ENCODE assay signal across 28 mouse cellular contexts in genomic region chr9:15096161-15096560, GRCm38 (mm10). TPM values are rescaled to one million over a fixed set of nuclear protein-coding genes. Genes with fewer than 3 reads are reported as not detected.
DNase-seq lines count a peak whose midpoint lies in the region; ATAC-seq and TF ChIP-seq lines count a peak whose summit lies in the region.
"Had no signal": no experiment of that assay in that cellular context is flagged by ENCODE, and none has a peak within 500 bp of the region (broad histone marks: within the 10 kb centered on the region; RNA-seq: fewer than 3 reads in every experiment).

No protein-coding gene starts in this region.

- H3K9me3 ChIP-seq in intestine, postnatal 0 days (ENCODE audit: control insufficient read depth), result no peaks in the 10 kb centered on the region
- H3K9me3 ChIP-seq in intestine, embryonic 15.5 days, result no peaks in the 10 kb centered on the region
- H3K9me3 ChIP-seq in MEL (replicated peaks; ENCODE audit: insufficient read depth, low read length), result no peaks in the 10 kb centered on the region
- H3K9me3 ChIP-seq: forebrain, embryonic 10.5 days; forebrain, embryonic 13.5 days; heart, embryonic 10.5 days; heart, embryonic 13.5 days had no signal

- no peak for ATAC-seq in intestine, postnatal 0 days
- no peak for ATAC-seq in intestine, embryonic 15.5 days
- ATAC-seq: forebrain, embryonic 13.5 days; forebrain, embryonic 16.5 days; Patski had no signal

- H3K27ac ChIP-seq in intestine, postnatal 0 days (ENCODE audit: low read depth, low read length), result no peak overlapping the region
- H3K27ac ChIP-seq in intestine, embryonic 15.5 days, result no peak overlapping the region
- no peak overlapping the region for H3K27ac ChIP-seq in MEL (ENCODE audit: control insufficient read depth, low read depth, low read length)
- H3K27ac ChIP-seq: forebrain, embryonic 10.5 days; forebrain, embryonic 13.5 days; heart, adult 2 months; heart, embryonic 10.5 days; heart, embryonic 13.5 days; hindbrain, embryonic 14.5 days had no signal

- WGBS in intestine, postnatal 0 days, result 94% methylated on average over 1 of the region's 1 CpGs
- 81% methylated on average over 1 of the region's 1 CpGs for WGBS in intestine, embryonic 15.5 days

- peak; percentile 17 for DNase-seq in MEL (ENCODE audit: low read depth, low spot score)
- DNase-seq in splenic B cell, adult 2 months (ENCODE audit: low read depth, low spot score), result peak; percentile 8
- no peak for DNase-seq in thymus, postnatal 4 days
- DNase-seq in right cerebral cortex, postnatal 10 days (ENCODE audit: low spot score in 2 of 2), result no peak
- DNase-seq in left cerebral cortex, postnatal 25 days (ENCODE audit: low spot score in 2 of 2), result no peak
- DNase-seq: adrenal gland, postnatal 10 days; adrenal gland, postnatal 36 days; cerebellum, adult 18-20 months; cerebellum, adult 9-10 months; cerebellum, postnatal 14 days; gastrocnemius, postnatal 10 days; gastrocnemius, postnatal 36 days; heart, adult 2 months; heart, postnatal 14 days; heart, postnatal 4 days had no signal

- TF ChIP-seq RAD21 in MEL (IDR thresholded peaks at IDR 0.05; ENCODE audit: low read depth, low read length), result peak; percentile 1; the same call in 1 of the 2 replicates

- 0 out of 2 replicates have a peak, but pooled peaks have one; percentile 20 for TF ChIP-seq CTCF in intestine, postnatal 0 days (IDR thresholded peaks at IDR 0.05; ENCODE audit: low read depth)
- peak in 1 of 3 experiments; percentile 3; a peak in 1 of 6 replicates for TF ChIP-seq CTCF in MEL (IDR thresholded peaks at IDR 0.05 in 2 of 3, conservative IDR thresholded peaks at IDR 0.05 in 1 of 3; ENCODE audit: control insufficient read depth in 1 of 3, insufficient read depth in 1 of 3, low read depth in 2 of 3, low read length in 3 of 3, poor library complexity in 1 of 3, severe bottlenecking in 1 of 3)

- intact Hi-C loops in left cerebral cortex, postnatal 25 days (cut with DNase I), result no loop called here

- H3K4me2 ChIP-seq in intestine, postnatal 0 days (replicated peaks; ENCODE audit: low read depth), result no peak overlapping the region
- H3K4me2 ChIP-seq in intestine, embryonic 15.5 days (replicated peaks), result no peak overlapping the region
- H3K4me2 ChIP-seq: forebrain, embryonic 13.5 days; heart, embryonic 13.5 days; hindbrain, embryonic 14.5 days had no signal

- no peak overlapping the region for H3K4me3 ChIP-seq in intestine, postnatal 0 days (ENCODE audit: low read depth, low read length)
- H3K4me3 ChIP-seq in intestine, embryonic 15.5 days (replicated peaks), result no peak overlapping the region
- H3K4me3 ChIP-seq in MEL (ENCODE audit: control insufficient read depth in 1 of 2, insufficient read depth in 1 of 2, low read depth in 2 of 2, low read length in 2 of 2), result no peak overlapping the region
- H3K4me3 ChIP-seq: forebrain, embryonic 10.5 days; forebrain, embryonic 13.5 days; heart, adult 2 months; heart, embryonic 10.5 days; heart, embryonic 13.5 days had no signal

- H3K79me2 ChIP-seq in MEL (ENCODE audit: control insufficient read depth, insufficient read depth, low read length, poor library complexity), result no peaks in the 10 kb centered on the region

- H3K36me3 ChIP-seq in intestine, postnatal 0 days (ENCODE audit: control insufficient read depth, insufficient read depth), result no peaks in the 10 kb centered on the region
- no peaks in the 10 kb centered on the region for H3K36me3 ChIP-seq in intestine, embryonic 15.5 days
- H3K36me3 ChIP-seq in MEL (ENCODE audit: control insufficient read depth in 1 of 2, insufficient read depth in 2 of 2, low read length in 2 of 2), result no peaks in the 10 kb centered on the region
- H3K36me3 ChIP-seq in splenic B cell, adult 2 months (ENCODE audit: control insufficient read depth, insufficient read depth, low read length, poor library complexity, severe bottlenecking), result no peaks in the 10 kb centered on the region
- H3K36me3 ChIP-seq: forebrain, embryonic 10.5 days; heart, embryonic 10.5 days; heart, embryonic 13.5 days had no signal

- no peaks in the 10 kb centered on the region for H3K27me3 ChIP-seq in intestine, postnatal 0 days (replicated peaks; ENCODE audit: control insufficient read depth, insufficient read depth, low read length)
- no peaks in the 10 kb centered on the region for H3K27me3 ChIP-seq in intestine, embryonic 15.5 days (replicated peaks)
- peaks cover 2 to 5% of the 10 kb centered on the region in 2 experiments; a peak in 3 of 4 replicates for H3K27me3 ChIP-seq in MEL (ENCODE audit: control insufficient read depth in 1 of 2, insufficient read depth in 2 of 2, low read length in 2 of 2)
- H3K27me3 ChIP-seq in splenic B cell, adult 2 months (ENCODE audit: control insufficient read depth, insufficient read depth, low read length, poor library complexity, severe bottlenecking), result no peaks in the 10 kb centered on the region
- H3K27me3 ChIP-seq: forebrain, embryonic 13.5 days; heart, embryonic 13.5 days had no signal

- TF ChIP-seq EP300 in MEL (IDR thresholded peaks at IDR 0.05; ENCODE audit: low read depth in 1 of 2, low read length in 2 of 2), result no peak

- no peak for TF ChIP-seq POLR2A in MEL (IDR thresholded peaks at IDR 0.05; ENCODE audit: control insufficient read depth in 1 of 2, insufficient read depth in 1 of 2, low read depth in 1 of 2, low read length in 2 of 2, poor library complexity in 1 of 2)

- no peak overlapping the region for H3K9ac ChIP-seq in intestine, postnatal 0 days (ENCODE audit: low read depth, low read length)
- H3K9ac ChIP-seq in intestine, embryonic 15.5 days, result no peak overlapping the region
- no peak overlapping the region for H3K9ac ChIP-seq in MEL (ENCODE audit: control insufficient read depth, low read depth, low read length, poor library complexity, severe bottlenecking)
- H3K9ac ChIP-seq: forebrain, embryonic 13.5 days; heart, embryonic 13.5 days; hindbrain, embryonic 14.5 days had no signal

- H3K4me1 ChIP-seq in intestine, postnatal 0 days (replicated peaks; ENCODE audit: control insufficient read depth, insufficient read depth, low read length), result no peaks in the 10 kb centered on the region
- H3K4me1 ChIP-seq in intestine, embryonic 15.5 days (replicated peaks), result no peaks in the 10 kb centered on the region
- peaks cover 0 to 8% of the 10 kb centered on the region in 2 experiments; a peak in 3 of 4 replicates for H3K4me1 ChIP-seq in MEL (ENCODE audit: control insufficient read depth in 1 of 2, insufficient read depth in 2 of 2, low read length in 2 of 2)
- H3K4me1 ChIP-seq: forebrain, embryonic 10.5 days; forebrain, embryonic 13.5 days; heart, embryonic 10.5 days; heart, embryonic 13.5 days had no signal

TF ChIP-seq in MEL, 35 proteins besides CTCF, POLR2A, EP300 and RAD21:
- peak; percentile 7; the same call in 1 of the 2 replicates for TF ChIP-seq SMC3 (IDR thresholded peaks at IDR 0.05; ENCODE audit: low read depth, low read length)
- no peak for TF ChIP-seq TAL1 (IDR thresholded peaks at IDR 0.05; ENCODE audit: low read length)

RNA-seq across cellular contexts. Expression of gene Hephl1, which starts 15.7 kb away (rescaled TPM):
- polyA plus RNA-seq in intestine, postnatal 0 days (2015; fragmentation: Nextera tagmentation; extraction: Ambion mirVana), result not detected in 2 replicates
- not detected in 2 replicates for polyA plus RNA-seq in intestine, embryonic 15.5 days (2015; fragmentation: Nextera tagmentation; extraction: Ambion mirVana)
- total RNA-seq in MEL (2012; rRNA removed), result not detected in 2 replicates
- polyA plus RNA-seq in MEL (2012; ENCODE audit: insufficient read depth in 1 of 2, insufficient read length in 2 of 2, low read depth in 1 of 2, low replicate concordance in 2 of 2, missing spikeins in 1 of 2), result not detected
- not detected for total RNA-seq in left cerebral cortex, postnatal 25 days (2021)
- total RNA-seq: granulocyte monocyte progenitor cell, adult 5-6 weeks had no signal
- polyA plus RNA-seq: embryonic facial prominence, embryonic 11.5 days; forebrain, embryonic 10.5 days; forebrain, embryonic 13.5 days; forebrain, embryonic 16.5 days; heart, embryonic 10.5 days; heart, embryonic 13.5 days; heart, embryonic 16.5 days; hindbrain, embryonic 11.5 days; hindbrain, embryonic 14.5 days; Patski had no signal

RNA-seq across cellular contexts. Expression of gene Panx1, which starts 50.9 kb away (rescaled TPM):
- polyA plus RNA-seq in intestine, postnatal 0 days (2015; fragmentation: Nextera tagmentation; extraction: Ambion mirVana), result 23.2 and 24.5 TPM in 2 replicates
- 39.9 and 44.4 TPM in 2 replicates for polyA plus RNA-seq in intestine, embryonic 15.5 days (2015; fragmentation: Nextera tagmentation; extraction: Ambion mirVana)
- 10.6 and 12.5 TPM in 2 replicates for total RNA-seq in MEL (2012; rRNA removed)
- 10 to 100 TPM in 1 of 2 experiments, not detected in 1; 20.3 TPM for polyA plus RNA-seq in MEL (2012; ENCODE audit: insufficient read depth in 1 of 2, insufficient read length in 2 of 2, low read depth in 1 of 2, low replicate concordance in 2 of 2, missing spikeins in 1 of 2)
- 10 to 100 TPM; 37.7 to 38.8 TPM for total RNA-seq in left cerebral cortex, postnatal 25 days (2021)

Comparison
In these comparisons a context has a peak if more than half of its experiments do, and no peak if none do; other contexts are left out.
1. DNase-seq: peak in MEL (single experiment) and splenic B cell, adult 2 months (single experiment); none in thymus, postnatal 4 days (single experiment), right cerebral cortex, postnatal 10 days (0 of 2) and left cerebral cortex, postnatal 25 days (0 of 2).